Mouse (Mus musculus) bone marrow macrophage, adult 2 months (primary cell): ENCODE results near the gene Top3a.

Experiments used
- CTCF ChIP-seq: IDR thresholded peaks from 2 replicates; pipeline ENCODE4 v1.5.1; 2012; ENCODE audit warnings: low read depth, mild to moderate bottlenecking, low read length, moderate library complexity
- POLR2A ChIP-seq: IDR thresholded peaks from 2 replicates; pipeline ENCODE4 v1.6.1; 2012; ENCODE audit warnings: mild to moderate bottlenecking, low read depth, low read length, borderline replicate concordance

- TF ChIP-seq POLR2A (no peak), CTCF (no peak; the same call in 1 of the 2 replicates)
Observed at GRCm38 (mm10) chr11:60727392-60728140, 49.6 kb downstream of the Top3a start.
